Mouse (Mus musculus): ENCODE measurements around the gene Plekhs1.

GRCm38 (mm10) chr19:56419452-56419851 lies 42.0 kb upstream of the Plekhs1 start:
- no peak for TF ChIP-seq POLR2A (IDR thresholded peaks at IDR 0.05; ENCODE audit: borderline replicate concordance, control insufficient read depth, low read depth, low read length)
- TF ChIP-seq CTCF (IDR thresholded peaks at IDR 0.05; ENCODE audit: control insufficient read depth, insufficient read depth, low read length), result no peak
